Mouse (Mus musculus): ENCODE data around the gene Lyst.

DNA sequence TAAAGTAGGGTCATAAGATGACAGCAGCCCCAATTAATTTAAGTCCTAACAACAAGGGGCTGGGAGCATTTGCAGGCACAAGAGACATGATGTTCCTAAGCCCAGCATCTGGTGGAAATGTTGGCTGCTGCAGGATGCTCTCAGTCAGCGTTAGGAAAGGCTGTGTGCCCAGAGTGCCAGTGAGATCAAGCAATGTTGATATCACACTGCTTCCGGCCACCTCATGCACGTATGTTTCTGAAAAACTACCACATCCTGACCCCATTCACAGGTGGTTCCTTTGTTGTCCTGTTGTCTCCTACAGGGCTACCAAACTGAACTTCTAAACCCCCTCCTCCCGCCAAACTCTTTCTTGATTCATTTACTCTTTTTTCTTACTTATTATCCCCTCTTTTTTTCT, 25.7 kb upstream of the Lyst start:
- TF ChIP-seq CTCF (IDR thresholded peaks at IDR 0.05; ENCODE audit: low read depth, low read length) = no peak
- TF ChIP-seq POLR2A (IDR thresholded peaks at IDR 0.05; ENCODE audit: extremely low read depth, insufficient read depth, low read length) = no peak
